Mouse (Mus musculus) left cerebral cortex, adult 9 months (tissue): ENCODE results near the gene Limk2.
A peak's percentile ranks its signal among the peaks of the same experiment; 100 is the strongest.

ENCODE experiments used
- DNase-seq, 2 experiments: peaks; one replicate each; pipeline ENCODE4 v3.0.0; 2022; ENCODE audit warnings: low spot score in 2 of 2

Limk2 gene

GRCm38 (mm10) chr11:3371599-3372295 is 37.2 kb downstream of the Limk2 start:
- DNase-seq: no peak

DNA sequence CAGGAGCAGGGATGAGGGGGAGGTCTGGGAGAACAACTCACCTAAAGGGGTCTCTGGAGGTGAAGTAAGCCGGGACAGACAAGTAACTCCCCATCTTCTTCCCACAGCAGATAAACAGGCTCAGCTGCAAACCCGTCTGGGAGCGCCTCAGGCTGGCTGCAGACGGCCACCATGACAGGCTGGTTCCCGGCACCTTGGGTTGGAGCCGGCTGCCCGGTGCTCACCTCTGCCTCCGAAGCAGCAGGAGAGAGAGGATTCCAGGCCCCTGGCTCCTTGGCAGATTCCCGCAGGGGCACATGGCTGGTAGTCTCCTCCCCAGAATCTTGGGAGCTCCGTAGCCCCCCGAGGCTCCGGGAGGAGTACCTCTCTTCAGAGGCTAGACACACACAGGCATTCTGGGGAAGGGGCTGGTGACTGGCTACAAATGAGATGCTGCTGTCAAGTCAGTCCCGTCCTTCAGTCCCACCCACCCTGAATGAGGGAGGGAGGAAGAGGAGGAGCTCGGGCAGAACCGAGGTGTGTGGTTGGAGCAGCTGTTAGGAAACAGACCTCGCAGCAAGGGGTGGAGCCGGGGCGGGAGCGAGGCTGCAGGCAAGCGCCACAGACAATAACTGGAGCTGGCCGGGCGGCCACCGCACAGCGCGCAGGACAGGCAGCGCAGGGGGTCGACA is 37.9 kb downstream of the Limk2 start:
- DNase-seq: peak; percentile 67 to 82

GRCm38 (mm10) chr11:3370162-3370561 is 38.8 kb downstream of the Limk2 start:
- DNase-seq: no peak

- no peak for DNase-seq
Measured at GRCm38 (mm10) chr11:3369449-3369848, 39.5 kb downstream of the Limk2 start.

GRCm38 (mm10) chr11:3368983-3369382 is 40.0 kb downstream of the Limk2 start:
- DNase-seq: no peak

DNA sequence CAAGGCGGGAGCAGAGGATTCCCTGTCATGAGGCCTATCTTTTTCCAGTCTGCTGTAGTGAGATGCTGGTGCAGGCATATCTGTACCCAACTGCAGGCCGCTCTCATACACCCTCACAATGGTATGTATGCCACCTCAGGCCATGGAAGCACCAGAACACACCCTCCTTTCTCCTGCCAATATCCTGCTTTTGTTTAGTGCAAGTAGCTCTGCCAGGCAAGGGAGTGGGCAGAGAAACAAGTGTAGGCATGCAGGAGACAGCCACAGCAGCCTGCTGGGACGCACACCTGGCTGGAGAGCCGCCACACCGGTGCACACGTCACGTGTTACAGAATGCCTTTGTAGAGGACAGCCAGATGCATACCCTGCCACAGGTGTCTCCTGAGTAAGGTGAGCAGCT is 42.6 kb downstream of the Limk2 start:
- DNase-seq: no peak

GRCm38 (mm10) chr11:3362854-3363253 is 46.1 kb downstream of the Limk2 start:
- no peak for DNase-seq

DNA sequence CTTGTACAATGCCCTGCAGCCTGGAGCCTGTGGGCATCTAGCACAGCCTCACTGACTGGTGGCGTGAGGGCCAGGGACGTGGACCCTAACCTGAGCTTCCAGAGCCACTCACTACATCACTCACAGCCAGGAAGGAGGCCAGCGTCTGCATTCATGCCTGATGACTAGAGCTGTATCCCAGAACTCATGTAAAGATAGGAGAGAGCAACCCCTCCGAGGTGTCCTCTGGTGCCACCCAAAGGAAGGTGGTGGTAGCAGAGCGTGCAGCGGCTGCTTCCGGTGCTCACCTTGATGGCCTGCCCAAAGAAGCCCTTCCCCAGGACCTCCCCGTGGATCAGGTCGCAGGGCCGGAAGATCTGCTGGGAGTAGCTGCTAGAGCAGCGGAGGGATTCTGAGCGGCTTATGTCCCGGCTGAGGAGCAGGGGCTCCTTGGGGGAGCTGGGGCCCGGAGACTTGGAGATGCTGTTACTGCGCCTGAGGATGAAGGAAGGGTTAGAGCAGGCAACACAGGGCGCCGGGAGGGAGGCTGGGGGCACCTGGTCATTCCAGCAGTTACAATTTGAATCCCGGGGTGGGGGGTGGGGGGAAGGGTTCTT is 55.9 kb downstream of the Limk2 start:
- no peak for DNase-seq

- no peak for DNase-seq
Measured at GRCm38 (mm10) chr11:3352131-3352530, 56.9 kb downstream of the Limk2 start.

GRCm38 (mm10) chr11:3349343-3349695 is 59.7 kb downstream of the Limk2 start:
- DNase-seq: no peak

- no peak for DNase-seq
Measured at GRCm38 (mm10) chr11:3348576-3349342, 60.2 kb downstream of the Limk2 start.

GRCm38 (mm10) chr11:3347835-3348195 is 61.2 kb downstream of the Limk2 start:
- no peak for DNase-seq

DNA sequence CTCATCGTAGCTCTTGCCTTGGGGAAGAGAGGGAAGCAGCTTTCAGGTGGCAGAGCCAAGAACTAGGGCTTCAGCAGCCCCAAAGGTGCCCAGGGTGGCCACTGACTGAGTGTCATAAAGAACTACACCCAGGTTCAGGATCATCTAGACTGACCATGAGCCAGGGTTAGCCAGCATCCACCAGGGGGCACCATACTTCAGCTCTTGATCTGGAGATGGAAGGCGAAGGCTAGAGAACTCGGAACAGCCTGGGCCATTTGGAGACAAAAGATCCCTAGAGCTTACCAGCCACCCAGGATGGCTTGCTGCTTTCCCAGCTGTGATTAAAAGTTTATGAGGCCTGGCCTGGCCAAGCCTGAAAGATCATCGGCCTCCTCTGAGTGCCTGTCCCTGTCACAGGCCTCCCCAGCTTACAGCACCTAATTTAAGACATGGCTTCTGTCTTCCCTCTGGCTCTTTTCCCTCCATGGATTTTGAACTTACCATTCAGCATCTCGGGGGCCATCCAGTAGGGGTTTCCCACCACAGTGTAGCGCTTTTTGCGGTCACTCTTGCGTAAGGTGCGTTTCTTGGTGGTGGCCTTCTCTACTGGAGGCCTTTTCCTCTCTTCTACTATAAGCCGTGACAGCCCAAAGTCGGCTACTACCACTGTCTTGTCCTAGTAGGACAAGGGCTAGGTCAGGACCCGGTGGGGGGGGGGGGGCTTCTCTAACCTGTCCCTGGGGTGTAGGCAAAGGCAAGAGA is 61.7 kb downstream of the Limk2 start:
- peak in 1 of 2 experiments; percentile 88 for DNase-seq

- DNase-seq: no peak
Measured at GRCm38 (mm10) chr11:3346351-3346750, 62.6 kb downstream of the Limk2 start.

DNA sequence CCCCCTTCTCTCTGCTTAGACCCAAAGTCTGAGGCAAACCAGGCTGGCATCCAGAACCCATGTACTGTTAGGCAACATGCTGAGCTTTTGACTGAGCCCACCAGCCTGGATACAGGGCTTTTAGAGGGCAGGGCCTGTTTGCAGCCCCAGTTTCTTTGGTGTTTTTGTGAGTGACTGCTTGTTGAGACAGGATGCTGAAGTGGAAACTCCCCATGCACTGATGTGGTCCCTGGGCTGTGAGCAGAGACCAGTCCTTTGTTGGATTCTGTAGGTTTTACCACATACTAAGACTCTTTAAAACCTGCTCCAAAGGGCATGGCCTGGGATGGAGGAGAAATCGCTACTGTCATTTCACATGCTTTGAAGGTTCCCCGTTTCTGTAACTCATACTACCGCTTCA is 64.1 kb downstream of the Limk2 start:
- DNase-seq: no peak

DNA sequence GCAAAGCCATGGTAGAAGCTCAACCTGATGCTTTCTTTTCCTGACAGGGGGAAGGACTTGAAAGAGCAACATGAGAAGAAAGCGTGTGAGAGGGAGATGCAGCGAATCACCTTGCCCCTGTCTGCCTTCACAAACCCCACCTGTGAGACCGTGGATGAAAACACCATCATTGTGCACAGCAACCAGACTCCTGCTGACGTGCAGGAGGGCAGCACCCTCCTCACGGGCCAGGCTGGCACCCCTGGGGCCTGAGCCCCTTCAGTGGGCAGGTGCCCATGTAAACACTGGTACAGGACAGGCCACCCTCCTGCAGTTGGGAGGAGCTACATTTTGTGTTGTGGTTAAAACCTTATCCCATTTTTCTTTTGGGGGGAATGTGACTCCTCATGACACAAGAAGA is 67.5 kb downstream of the Limk2 start:
- DNase-seq: no peak

DNA sequence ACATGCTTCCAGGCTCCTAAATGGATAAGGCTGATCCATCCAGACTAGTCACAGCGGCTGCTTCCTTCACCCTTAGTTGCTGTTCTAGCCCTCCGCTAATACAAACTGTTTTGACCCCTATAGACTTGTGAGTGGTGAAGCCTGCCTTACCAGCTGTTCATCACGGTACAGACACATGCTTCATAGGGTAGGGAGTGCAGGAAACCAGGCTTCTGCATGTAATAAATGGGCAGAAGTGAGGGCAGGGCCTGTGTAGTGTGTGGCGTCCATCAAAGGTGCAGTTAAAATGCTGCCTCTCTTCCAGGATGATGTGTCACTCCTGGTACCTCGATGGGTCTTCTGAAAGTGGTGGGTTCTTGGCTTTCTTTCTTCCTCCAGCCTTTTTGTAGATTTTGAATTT is 71.0 kb downstream of the Limk2 start:
- DNase-seq: no peak

GRCm38 (mm10) chr11:3337173-3337955 is 71.6 kb downstream of the Limk2 start:
- peak; percentile 71 to 89 for DNase-seq

GRCm38 (mm10) chr11:3336602-3337001 is 72.4 kb downstream of the Limk2 start:
- no peak for DNase-seq

DNA sequence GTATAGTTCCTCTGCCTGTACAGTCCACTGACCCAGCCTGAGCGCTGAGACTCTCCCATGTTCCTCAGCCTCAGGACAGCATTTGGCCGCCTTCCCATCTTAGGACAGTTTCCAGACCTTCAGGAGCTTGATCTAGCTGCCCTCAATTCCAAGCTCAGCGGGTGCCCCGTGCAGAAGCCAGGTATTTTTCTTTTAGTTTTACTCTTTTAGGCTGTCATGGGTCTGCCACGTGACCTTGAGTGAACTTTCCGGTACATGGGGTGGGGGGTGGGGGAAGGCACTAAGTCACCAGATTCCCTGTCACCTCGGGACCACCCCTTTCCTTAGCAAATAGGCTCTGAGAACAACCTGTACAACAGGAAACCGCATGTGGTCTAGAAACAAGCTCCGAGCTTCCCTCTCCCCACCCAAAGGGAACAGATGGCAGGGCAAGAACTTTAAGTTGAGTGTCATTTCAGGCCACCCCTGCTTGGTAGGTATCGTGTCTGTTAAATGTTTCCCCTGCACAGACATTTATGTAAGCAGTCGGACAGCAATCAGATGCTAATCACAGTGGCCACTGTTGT is 73.3 kb downstream of the Limk2 start:
- no peak for DNase-seq
